Mouse (Mus musculus) forebrain, embryonic 14.5 days (tissue): Measurements from ENCODE around the gene Hormad2. TPM values are rescaled to one million over a fixed set of nuclear protein-coding genes. Genes with fewer than 3 reads are reported as not detected.

Source experiments
- ATAC-seq: fragments of 200-750 bp; cut with Nextera tagmentation; 2 replicates; pipeline ENCODE4 v1.8.0; 2017; ENCODE audit warnings: mild to moderate bottlenecking, moderate library complexity
- DNase-seq: peaks from one replicate; pipeline ENCODE4 v3.0.0-alpha.2; 2015; ENCODE audit warnings: low spot score
- H3K27ac ChIP-seq: fragments of 300-500 bp; sonication (generic); 2 replicates; pipeline ENCODE4 v1.5.1; 2014; ENCODE audit warnings: low read depth, mild to moderate bottlenecking, control low read depth, low read length, moderate library complexity
- H3K27me3 ChIP-seq: fragments of 300-500 bp; sonication (generic); replicated peaks from 2 replicates; pipeline ENCODE4 v1.6.1; 2014; ENCODE audit warnings: low read length, control low read depth, mixed read lengths; ENCODE audit not compliant: control insufficient read depth, insufficient read depth
- H3K36me3 ChIP-seq: fragments of 300-500 bp; sonication (generic); 2 replicates; pipeline ENCODE4 v1.6.1; 2014; ENCODE audit warnings: low read length, control low read depth; ENCODE audit not compliant: control insufficient read depth, insufficient read depth
- H3K4me1 ChIP-seq: fragments of 300-500 bp; sonication (generic); 2 replicates; pipeline ENCODE4 v1.6.1; 2014; ENCODE audit warnings: antibody characterized with exemption, low read length, control low read depth; ENCODE audit not compliant: control insufficient read depth, insufficient read depth
- H3K4me2 ChIP-seq: fragments of 300-500 bp; sonication (generic); 2 replicates; pipeline ENCODE4 v1.6.1; 2014; ENCODE audit warnings: mild to moderate bottlenecking, control low read depth, low read length
- H3K4me3 ChIP-seq: fragments of 300-500 bp; sonication (generic); 2 replicates; pipeline ENCODE4 v1.5.1; 2014; ENCODE audit warnings: low read depth, low read length, control low read depth
- H3K9ac ChIP-seq: fragments of 300-500 bp; sonication (generic); 2 replicates; pipeline ENCODE4 v1.6.1; 2014; ENCODE audit warnings: mild to moderate bottlenecking, low read length, control low read depth, moderate library complexity
- H3K9me3 ChIP-seq: fragments of 300-500 bp; sonication (generic); replicated peaks from 2 replicates; pipeline ENCODE4 v1.6.1; 2016; ENCODE audit warnings: low read length, control low read depth, mixed read lengths; ENCODE audit not compliant: control insufficient read depth
- WGBS: fragments of 180-500 bp; shearing (Covaris S2); extraction: QIAGEN DNeasy Blood & Tissue Kit; methylation state at CpG from one replicate; pipeline ENCODE4 v1.1.7; 2014; 5-methylcytosine and 5-hydroxymethylcytosine counted together
- polyA plus RNA-seq: library from polyadenylated mRNA; unstranded; fragments of >200 nt; fragmentation: Nextera tagmentation; extraction: Ambion mirVana; gene quantifications from 2 replicates; pipeline ENCODE4 v1.2.1, GENCODE M21; 2014

Gene Hormad2
- polyA plus RNA-seq, 1 experiment from 2014 or later, result 0.09 TPM

GRCm38 (mm10) chr11:4423818-4424217 is 17.1 kb downstream of the Hormad2 start:
- Histone ChIP-seq H3K27ac (no peak overlapping the region), H3K9ac (no peak overlapping the region), H3K36me3 (no peaks in the 10 kb centered on the region), H3K9me3 (no peaks in the 10 kb centered on the region), H3K4me1 (no peaks in the 10 kb centered on the region), H3K4me3 (no peak overlapping the region), H3K4me2 (no peak overlapping the region), H3K27me3 (no peaks in the 10 kb centered on the region)
- DNase-seq (no peak), ATAC-seq (no peak)
- 88% methylated on average over 8 of the region's 8 CpGs for WGBS

GRCm38 (mm10) chr11:4422494-4423425 is 18.1 kb downstream of the Hormad2 start:
- Histone ChIP-seq H3K9ac (no peak overlapping the region), H3K9me3 (no peaks in the 10 kb centered on the region), H3K4me3 (no peak overlapping the region), H3K4me1 (no peaks in the 10 kb centered on the region), H3K27ac (no peak overlapping the region), H3K36me3 (no peaks in the 10 kb centered on the region), H3K4me2 (no peak overlapping the region), H3K27me3 (no peaks in the 10 kb centered on the region)
- DNase-seq (no peak), ATAC-seq (no peak)
- 79% methylated on average over 16 of the region's 16 CpGs for WGBS

GRCm38 (mm10) chr11:4421933-4422488 is 18.9 kb downstream of the Hormad2 start:
- Histone ChIP-seq H3K36me3 (no peaks in the 10 kb centered on the region), H3K4me1 (no peaks in the 10 kb centered on the region), H3K4me3 (no peak overlapping the region), H3K4me2 (no peak overlapping the region), H3K27ac (no peak overlapping the region), H3K27me3 (no peaks in the 10 kb centered on the region), H3K9ac (no peak overlapping the region), H3K9me3 (no peaks in the 10 kb centered on the region)
- ATAC-seq (no peak), DNase-seq (peak; percentile 67)
- 56% methylated on average over 6 of the region's 6 CpGs for WGBS

DNA sequence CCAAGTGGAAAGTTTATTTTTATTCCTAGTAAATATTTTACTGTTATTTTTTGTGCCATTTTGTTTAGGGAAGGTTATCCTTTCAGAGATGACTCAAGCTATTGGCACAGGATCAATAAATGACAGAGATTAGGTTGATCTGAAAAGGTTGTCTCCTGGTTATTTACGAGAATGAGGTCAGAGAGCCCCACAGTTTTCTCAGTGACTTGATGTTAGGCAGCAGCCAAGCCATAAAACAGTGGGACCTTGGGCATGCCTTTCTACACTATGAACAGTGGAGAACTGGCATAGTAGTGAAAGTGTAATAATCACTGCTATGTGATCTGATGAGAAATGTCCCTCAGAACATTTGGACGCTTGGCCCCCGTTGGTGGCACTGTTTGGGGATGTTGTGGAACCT is 22.9 kb downstream of the Hormad2 start:
- Histone ChIP-seq H3K4me3 (no peak overlapping the region), H3K27me3 (no peaks in the 10 kb centered on the region), H3K9ac (no peak overlapping the region), H3K27ac (no peak overlapping the region), H3K9me3 (no peaks in the 10 kb centered on the region), H3K4me2 (no peak overlapping the region), H3K36me3 (no peaks in the 10 kb centered on the region), H3K4me1 (no peaks in the 10 kb centered on the region)
- DNase-seq (no peak), ATAC-seq (no peak)
- 85% methylated on average over 3 of the region's 3 CpGs for WGBS

- H3K4me1 ChIP-seq, result no peaks in the 10 kb centered on the region
- no peak overlapping the region for H3K9ac ChIP-seq
- 95% methylated on average over 4 of the region's 4 CpGs for WGBS
- H3K4me2 ChIP-seq, result no peak overlapping the region
- no peak overlapping the region for H3K27ac ChIP-seq
- ATAC-seq (no peak), DNase-seq (no peak)
- no peak overlapping the region for H3K4me3 ChIP-seq
- H3K9me3 ChIP-seq, result no peaks in the 10 kb centered on the region
- H3K36me3 ChIP-seq, result no peaks in the 10 kb centered on the region
- no peaks in the 10 kb centered on the region for H3K27me3 ChIP-seq
Measured at GRCm38 (mm10) chr11:4412294-4412693, 28.6 kb downstream of the Hormad2 start.

DNA sequence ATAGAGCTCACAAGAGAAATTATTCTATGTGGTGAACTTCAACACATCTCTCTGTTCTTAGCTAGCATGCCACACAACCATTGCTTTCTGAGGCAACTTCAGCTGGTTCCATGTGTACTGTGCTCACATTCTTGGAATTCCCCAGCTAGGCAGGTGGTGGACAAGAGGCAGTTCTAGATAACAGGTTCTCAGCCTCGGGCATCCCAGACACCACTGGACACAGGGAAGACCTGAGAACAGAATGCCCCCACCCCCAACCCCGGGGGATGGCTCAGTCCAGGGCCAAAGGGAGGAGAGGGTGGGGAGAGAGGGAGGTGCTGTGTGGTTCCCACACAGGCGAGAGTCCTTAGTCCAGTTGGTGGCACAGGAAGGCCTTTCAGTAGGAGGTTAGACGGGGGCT is 36.6 kb downstream of the Hormad2 start:
- ATAC-seq (no peak), DNase-seq (no peak)
- Histone ChIP-seq H3K27ac (no peak overlapping the region), H3K4me3 (no peak overlapping the region), H3K4me1 (no peaks in the 10 kb centered on the region), H3K36me3 (no peaks in the 10 kb centered on the region), H3K9ac (no peak overlapping the region), H3K9me3 (no peaks in the 10 kb centered on the region), H3K4me2 (no peak overlapping the region), H3K27me3 (no peaks in the 10 kb centered on the region)
- WGBS, result 47% methylated on average over 4 of the region's 4 CpGs

GRCm38 (mm10) chr11:4403381-4403780 is 37.5 kb downstream of the Hormad2 start:
- no peak overlapping the region for H3K4me2 ChIP-seq
- H3K27ac ChIP-seq, result no peak overlapping the region
- no peaks in the 10 kb centered on the region for H3K9me3 ChIP-seq
- DNase-seq, result no peak
- H3K27me3 ChIP-seq, result no peaks in the 10 kb centered on the region
- H3K4me1 ChIP-seq, result no peaks in the 10 kb centered on the region
- no peak overlapping the region for H3K4me3 ChIP-seq
- no peaks in the 10 kb centered on the region for H3K36me3 ChIP-seq
- WGBS, result 90% methylated on average over 7 of the region's 7 CpGs
- no peak for ATAC-seq
- no peak overlapping the region for H3K9ac ChIP-seq

DNA sequence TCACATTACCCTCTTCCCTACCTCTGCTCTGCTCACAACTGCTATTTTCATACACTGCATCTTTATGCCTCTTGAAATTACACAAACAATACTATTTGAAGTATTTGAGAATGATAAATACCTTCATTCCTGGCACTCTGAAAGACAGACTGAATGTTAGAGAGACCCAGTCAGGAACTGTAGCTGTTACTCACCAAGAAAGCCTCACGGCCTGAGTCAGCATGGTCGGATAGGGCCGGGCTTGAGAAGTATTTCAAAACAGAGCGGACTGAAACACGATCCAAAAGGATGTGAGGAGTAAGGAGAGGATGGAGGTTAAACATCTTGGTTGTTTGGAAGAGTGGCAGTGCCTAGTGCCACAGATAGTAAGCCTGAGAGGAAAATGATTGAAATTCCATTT is 39.7 kb downstream of the Hormad2 start:
- no peak overlapping the region for H3K27ac ChIP-seq
- 79% methylated on average over 5 of the region's 5 CpGs for WGBS
- ATAC-seq (no peak), DNase-seq (no peak)
- H3K27me3 ChIP-seq, result no peaks in the 10 kb centered on the region
- H3K36me3 ChIP-seq, result no peaks in the 10 kb centered on the region
- H3K9me3 ChIP-seq, result no peaks in the 10 kb centered on the region
- H3K4me3 ChIP-seq, result no peak overlapping the region
- no peak overlapping the region for H3K4me2 ChIP-seq
- no peaks in the 10 kb centered on the region for H3K4me1 ChIP-seq
- H3K9ac ChIP-seq, result no peak overlapping the region

- H3K36me3 ChIP-seq, result no peaks in the 10 kb centered on the region
- DNase-seq (no peak), ATAC-seq (no peak)
- no peak overlapping the region for H3K4me2 ChIP-seq
- H3K4me3 ChIP-seq, result no peak overlapping the region
- H3K9me3 ChIP-seq, result no peaks in the 10 kb centered on the region
- H3K9ac ChIP-seq, result no peak overlapping the region
- H3K27me3 ChIP-seq, result no peaks in the 10 kb centered on the region
- H3K27ac ChIP-seq, result no peak overlapping the region
- no peaks in the 10 kb centered on the region for H3K4me1 ChIP-seq
Measured at GRCm38 (mm10) chr11:4394226-4394625, 46.7 kb downstream of the Hormad2 start.
